Comparison of ENCODE assay signal across 9 mouse cellular contexts in the genomic region with DNA sequence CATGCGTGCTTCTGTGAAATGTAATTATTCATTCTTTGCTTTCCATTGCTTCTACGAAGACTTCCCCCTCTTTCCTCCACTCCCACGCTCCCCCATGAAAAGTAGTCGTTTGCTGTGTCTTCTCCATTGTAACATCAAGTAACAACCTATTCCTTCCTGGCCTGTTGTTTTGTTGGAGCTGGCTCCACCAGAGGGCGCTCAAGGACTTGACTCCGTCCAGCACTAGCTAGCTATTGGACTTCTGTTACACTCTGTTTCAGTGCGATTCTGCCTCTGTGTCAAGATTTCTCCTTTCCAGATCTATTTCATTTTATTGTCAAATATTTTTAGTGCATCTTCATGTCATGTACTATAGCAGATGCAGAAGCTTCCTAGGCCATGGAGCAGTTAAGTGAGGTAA. TPM values are rescaled to one million over a fixed set of nuclear protein-coding genes. Genes with fewer than 3 reads are reported as not detected.
DNase-seq lines count a peak whose midpoint lies in the region; ATAC-seq and TF ChIP-seq lines count a peak whose summit lies in the region.
"Had no signal": no experiment of that assay in that cellular context is flagged by ENCODE, and none has a peak within 500 bp of the region (broad histone marks: within the 10 kb centered on the region; RNA-seq: fewer than 3 reads in every experiment).

No protein-coding gene starts in this region.

- ATAC-seq in CD4-positive, CD25-positive, alpha-beta regulatory T cell, adult 4 months: peak; percentile 57
- ATAC-seq in common myeloid progenitor, adult 5-6 weeks (replicated peaks; ENCODE audit: low read depth, poor library complexity, severe bottlenecking): peak; percentile 63; the same call in 1 of the 2 replicates

- H3K4me3 ChIP-seq in layer of hippocampus, adult 2 months: no peak overlapping the region
- H3K4me3 ChIP-seq: heart, embryonic 15.5 days had no signal

- intact Hi-C loops in gastrocnemius, postnatal 36 days (cut with DNase I): loop anchor here (2.0 to 5.0 kb wide), 2 partner anchors 127 to 167 kb away; no protein-coding TSS in a partner anchor

- DNase-seq in adrenal gland, adult 18-20 months (ENCODE audit: low spot score in 2 of 2): peak; percentile 73 to 77
- DNase-seq in gastrocnemius, postnatal 36 days: peak; percentile 45 to 69
- DNase-seq in layer of hippocampus, adult 2 months (ENCODE audit: low spot score in 2 of 2): peak; percentile 75 to 84
- DNase-seq in lung, postnatal 14 days: peak; percentile 85
- DNase-seq in right cerebral cortex, adult 18-20 months: peak; percentile 74
- peak; percentile 39 to 42 for DNase-seq in urinary bladder, adult 18-20 months (ENCODE audit: low spot score in 2 of 2)

- TF ChIP-seq CTCF in layer of hippocampus, adult 2 months (conservative IDR thresholded peaks at IDR 0.05): peak; percentile 85

- H3K27ac ChIP-seq in layer of hippocampus, adult 2 months: no peak overlapping the region
- H3K27ac ChIP-seq: heart, embryonic 15.5 days had no signal

RNA-seq across cellular contexts. Expression of a gene that starts 30.1 kb away (rescaled TPM):
- 1 to 10 TPM; 1.1 to 3.9 TPM for polyA plus RNA-seq in CD4-positive, CD25-positive, alpha-beta regulatory T cell, adult 4 months (2017; shearing (Covaris generic))
- 1 to 10 TPM; 3.5 to 5.1 TPM for total RNA-seq in adrenal gland, adult 18-20 months (2021)
- not detected in 2 replicates for total RNA-seq in common myeloid progenitor, adult 5-6 weeks (2017)
- not detected for total RNA-seq in gastrocnemius, postnatal 36 days (2021)
- 10 to 100 TPM; 42.5 to 43.5 TPM for total RNA-seq in layer of hippocampus, adult 2 months (2021)

Comparison
In these comparisons a context has a peak if more than half of its experiments do, and no peak if none do; other contexts are left out.
1. RNA of a gene that starts 30.1 kb away (total RNA-seq): 42.5 to 43.5 TPM in layer of hippocampus, adult 2 months; 3.5 to 5.1 TPM in adrenal gland, adult 18-20 months, not detected in common myeloid progenitor, adult 5-6 weeks and not detected in gastrocnemius, postnatal 36 days; every median in the first group is over 4 times any median in the second.
2. Peak in every context shown above with its lines, with median percentiles within 50 percentile points of each other: DNase-seq.